Mouse (Mus musculus) lung, postnatal 0 days (tissue): ENCODE data around the gene Ermp1.

Source experiments
- CTCF ChIP-seq: IDR thresholded peaks from 2 replicates; pipeline ENCODE4 v1.5.1; 2016; ENCODE audit warnings: antibody characterized with exemption, mild to moderate bottlenecking
- EP300 ChIP-seq: IDR thresholded peaks from 2 replicates; pipeline ENCODE4 v1.6.1; 2016; ENCODE audit warnings: antibody characterized with exemption, mild to moderate bottlenecking, control low read depth

GRCm38 (mm10) chr19:29647651-29648549 is at the start of gene Ermp1:
- TF ChIP-seq EP300, result no peak
- TF ChIP-seq CTCF, result peak; percentile 97
